Mouse (Mus musculus) urinary bladder, postnatal 25 days (tissue): ENCODE measurements at regions not wholly inside any gene's neighbourhood (a gene's known extent, or its start where the extent isn't known, plus 50 kb on each side); places are given as distances from the start of the nearest gene placed in this dataset.
"Not testable (repeated sequence)": the region's sequence is repeated elsewhere in the genome, so short reads cannot be mapped to it uniquely, and the experiment has no call there.

Source experiments
- DNase-seq: peaks from one replicate; pipeline ENCODE4 v3.0.0; 2022; ENCODE audit warnings: low spot score

DNA sequence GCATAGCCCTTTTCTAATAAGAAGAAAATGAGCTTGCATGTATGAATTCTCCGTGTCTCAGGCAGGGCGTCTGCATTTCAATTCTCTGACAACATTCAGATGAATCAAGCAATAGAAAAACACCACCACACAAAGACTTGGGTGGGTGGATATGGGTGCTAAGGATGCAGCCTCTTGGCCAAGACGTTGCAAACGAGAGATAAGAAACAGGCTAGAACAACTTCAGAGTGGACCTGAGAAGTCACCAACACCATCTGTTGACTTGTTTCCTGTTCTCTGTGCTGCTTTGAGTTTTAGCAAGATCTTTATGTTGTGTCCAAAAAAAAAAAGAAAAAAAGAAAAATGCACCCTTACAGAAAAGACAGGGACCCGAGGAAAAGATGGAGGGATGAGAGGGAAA is 277.0 kb downstream of the Gxylt1 start:
- DNase-seq, result no peak

DNA sequence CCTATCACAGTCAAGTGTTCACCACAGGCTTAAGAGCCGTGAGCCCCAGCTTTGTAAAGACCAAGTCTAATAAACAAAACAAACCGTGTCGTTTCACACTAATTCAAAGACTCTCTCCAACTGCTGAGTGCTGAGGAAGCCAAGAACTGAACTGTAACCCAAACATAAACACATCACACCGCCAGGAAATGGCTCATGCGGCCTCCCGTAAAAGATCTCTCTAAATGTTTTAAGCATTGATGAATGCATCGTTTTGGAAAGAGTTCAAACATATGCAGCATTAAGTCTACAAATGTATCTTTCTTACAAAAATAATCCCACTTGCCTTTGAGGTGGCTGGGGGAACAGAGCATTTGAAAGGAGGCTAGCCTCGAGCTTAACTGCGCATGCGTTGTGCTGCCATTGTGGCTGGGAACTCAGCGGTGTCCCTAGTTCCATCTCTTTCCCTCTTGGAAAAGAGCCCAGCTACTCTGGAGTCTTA is 280.7 kb downstream of the Gxylt1 start:
- DNase-seq, result no peak

DNA sequence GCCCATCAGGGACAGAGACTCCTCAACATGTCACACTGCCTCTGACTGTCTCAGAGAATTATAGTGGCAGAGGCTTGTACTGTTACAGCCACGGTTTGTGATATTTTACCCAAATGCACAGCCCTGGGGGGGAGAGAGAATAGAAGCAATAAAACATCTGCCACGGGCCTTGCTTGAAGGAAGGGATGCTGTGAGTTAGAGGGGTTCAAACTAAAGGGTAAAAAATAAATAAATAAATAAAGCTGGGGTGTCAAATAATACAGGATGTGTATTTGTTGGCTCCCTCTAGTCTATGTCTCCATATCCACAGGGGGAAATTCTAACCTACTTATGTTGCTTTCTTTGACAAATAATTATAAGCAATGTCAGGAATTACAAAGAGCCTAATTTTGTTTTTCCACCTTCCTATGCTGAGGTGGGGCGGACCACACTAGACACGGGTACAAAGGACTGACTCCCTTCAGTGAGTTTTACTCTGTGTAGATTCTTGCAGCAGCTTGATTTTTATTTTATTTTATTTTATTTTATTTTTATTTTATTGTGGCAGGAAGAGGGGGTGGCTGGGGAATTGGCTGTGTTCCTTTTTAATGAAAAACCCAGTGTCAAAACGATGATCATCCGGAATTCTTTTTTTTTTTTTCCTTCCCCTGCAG is 281.3 kb downstream of the Gxylt1 start:
- DNase-seq, result no peak

DNA sequence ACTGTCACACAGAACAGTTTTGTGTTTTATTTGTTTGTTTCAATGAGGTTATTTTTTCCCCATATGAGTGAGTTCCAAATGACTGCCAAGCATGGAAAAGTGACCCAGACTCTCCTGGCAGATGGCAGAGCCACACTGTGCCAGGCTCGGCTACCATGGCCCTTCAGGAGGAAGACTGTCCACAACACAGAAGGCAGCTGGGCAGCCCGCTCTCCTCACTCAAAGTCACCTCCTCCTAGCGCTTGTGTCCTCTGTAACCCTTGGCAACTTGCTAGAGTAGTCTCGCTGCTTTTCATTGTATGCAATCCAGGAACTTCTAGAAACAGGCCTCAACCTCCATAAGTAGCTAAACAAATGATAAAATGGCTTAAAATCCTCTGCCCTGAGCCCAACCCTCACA is 299.2 kb downstream of the Gxylt1 start:
- no peak for DNase-seq

DNA sequence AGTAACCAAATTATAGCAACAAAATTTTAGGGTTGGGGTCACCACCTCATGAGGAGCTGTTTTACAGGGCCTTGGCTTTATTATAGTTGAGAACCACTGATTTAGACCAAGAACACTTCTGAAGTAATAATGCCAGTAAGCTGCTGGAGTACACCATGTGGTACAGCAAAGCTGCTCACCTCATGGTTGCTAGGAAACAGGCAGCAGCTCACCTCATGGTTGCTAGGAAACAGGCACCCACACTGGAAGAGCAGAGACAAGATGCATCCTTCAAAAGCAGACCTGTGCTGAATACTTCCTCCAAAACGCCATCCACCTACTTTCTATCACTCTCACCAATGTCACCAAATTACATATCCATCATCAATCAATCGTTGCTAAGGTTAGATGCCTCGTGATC is 300.0 kb downstream of the Gxylt1 start:
- DNase-seq, result no peak

DNA sequence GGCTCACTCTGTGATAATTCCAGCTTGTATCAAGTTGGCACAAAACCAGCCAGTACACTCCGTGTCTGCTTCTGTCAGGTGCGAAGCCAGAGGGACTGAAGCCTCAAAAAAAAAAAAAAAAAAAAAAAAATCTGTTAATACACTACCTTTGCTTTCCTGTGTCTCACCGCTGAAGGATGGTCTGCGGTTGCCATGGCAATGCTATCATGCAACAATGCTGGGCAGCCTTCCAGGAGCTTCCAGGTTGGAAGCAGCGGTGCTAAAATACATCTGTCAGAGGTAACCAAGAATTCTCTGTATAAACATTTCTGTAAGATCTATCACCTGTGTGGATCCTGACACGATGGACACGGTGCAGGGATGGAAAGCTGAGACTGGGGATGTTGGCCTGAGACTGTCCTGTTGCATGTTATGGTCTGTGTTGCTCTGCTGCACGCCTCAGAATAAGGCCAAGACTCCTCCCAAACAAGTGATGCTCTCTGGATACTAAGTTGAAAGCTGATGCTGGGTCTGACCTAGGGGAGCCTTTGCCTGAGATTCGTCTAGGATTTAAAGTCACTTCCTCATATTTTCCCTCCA is 301.2 kb downstream of the Gxylt1 start:
- no peak for DNase-seq

DNA sequence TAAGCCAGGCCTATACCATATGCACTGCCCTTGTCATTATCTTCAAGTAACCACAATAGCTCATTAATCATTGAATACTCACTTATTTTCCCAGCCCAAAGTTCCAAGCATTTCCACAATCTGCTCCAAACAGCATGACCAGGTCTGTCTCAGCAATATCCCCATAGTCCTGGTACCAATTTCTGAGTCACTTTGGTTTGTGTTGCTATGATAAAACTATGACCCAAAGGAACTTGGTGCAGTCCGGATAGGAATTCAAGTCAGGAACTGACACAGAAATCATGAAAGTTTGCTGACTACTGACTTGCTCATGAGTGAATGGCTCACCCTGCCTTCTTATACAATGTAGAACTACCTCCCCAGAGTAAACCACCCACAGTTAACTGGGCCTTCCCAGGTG is 309.4 kb downstream of the Gxylt1 start:
- DNase-seq, result no peak

DNA sequence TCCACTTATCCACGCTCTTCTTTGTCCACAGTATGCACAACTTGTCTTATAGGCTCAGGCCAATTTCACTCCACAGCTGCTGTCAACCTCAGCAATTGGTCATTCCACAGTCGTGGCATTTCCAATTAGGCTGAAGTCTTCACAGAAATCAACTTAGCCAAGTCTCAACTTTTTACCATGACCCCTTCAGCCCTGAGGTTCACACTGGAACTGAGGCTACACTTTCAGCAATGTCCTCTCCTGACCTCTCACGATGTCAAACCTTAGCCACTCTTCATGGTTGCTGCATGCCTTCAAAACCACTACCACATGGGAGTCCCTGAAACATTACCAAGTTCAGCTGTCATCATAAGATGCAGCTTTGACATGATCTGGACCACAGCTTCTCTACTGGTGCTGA is 310.1 kb downstream of the Gxylt1 start:
- no peak for DNase-seq

DNA sequence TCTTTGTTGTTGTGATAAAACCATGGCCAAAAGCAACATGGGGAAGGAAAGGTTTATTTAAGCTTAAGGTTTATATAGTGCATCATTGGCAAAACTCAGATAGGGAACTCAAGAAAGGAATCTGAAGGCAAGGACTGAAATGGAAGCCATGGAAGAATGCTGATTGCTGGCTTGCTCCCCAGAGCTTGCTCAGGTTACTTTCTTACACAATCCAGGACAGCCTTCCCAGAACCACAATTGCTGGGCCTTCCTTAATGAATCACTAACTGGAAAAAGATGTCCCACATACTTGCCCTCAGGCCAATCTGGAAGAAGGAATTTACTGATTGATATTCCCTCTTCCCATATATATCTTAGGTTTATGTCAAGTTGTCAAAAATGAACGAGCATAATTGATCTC is 310.8 kb downstream of the Gxylt1 start:
- DNase-seq, result no peak

DNA sequence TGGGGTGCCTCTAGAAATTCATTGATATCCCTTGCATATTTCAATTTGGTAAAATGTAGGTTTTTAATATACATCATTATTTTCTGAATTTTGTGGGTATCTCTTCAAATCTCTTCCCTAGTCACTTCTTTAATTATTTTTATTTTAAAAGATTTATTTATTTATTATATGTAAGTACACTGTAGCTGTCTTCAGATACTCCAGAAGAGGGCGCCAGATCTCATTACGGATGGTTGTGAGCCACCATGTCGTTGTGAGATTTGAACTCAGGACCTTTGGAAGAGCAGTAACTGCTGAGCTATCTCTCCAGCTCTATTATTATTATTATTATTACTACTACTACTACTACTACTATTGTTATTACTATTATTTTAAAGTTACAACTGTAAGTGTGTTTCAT is 324.1 kb downstream of the Gxylt1 start:
- DNase-seq, result not testable (repeated sequence)

DNA sequence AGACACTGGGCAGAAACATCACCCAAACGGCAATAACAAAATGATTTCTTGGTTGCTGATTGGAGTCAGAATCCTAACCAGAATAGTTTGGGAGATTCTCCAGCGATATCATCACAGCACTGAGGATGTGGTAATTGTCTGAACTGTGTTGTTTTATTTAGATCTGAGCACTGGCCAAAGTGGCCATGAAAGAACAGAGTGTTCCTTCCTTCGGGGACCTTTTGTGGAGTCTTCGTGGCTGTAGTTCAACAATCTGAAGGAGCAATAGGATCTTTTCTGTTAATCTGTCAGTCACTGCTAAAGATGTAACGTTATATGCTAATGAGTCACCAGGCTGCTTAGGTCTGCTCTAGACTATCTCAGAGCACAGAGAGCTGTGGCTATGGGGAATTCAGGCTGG is 328.8 kb downstream of the Gxylt1 start:
- no peak for DNase-seq

DNA sequence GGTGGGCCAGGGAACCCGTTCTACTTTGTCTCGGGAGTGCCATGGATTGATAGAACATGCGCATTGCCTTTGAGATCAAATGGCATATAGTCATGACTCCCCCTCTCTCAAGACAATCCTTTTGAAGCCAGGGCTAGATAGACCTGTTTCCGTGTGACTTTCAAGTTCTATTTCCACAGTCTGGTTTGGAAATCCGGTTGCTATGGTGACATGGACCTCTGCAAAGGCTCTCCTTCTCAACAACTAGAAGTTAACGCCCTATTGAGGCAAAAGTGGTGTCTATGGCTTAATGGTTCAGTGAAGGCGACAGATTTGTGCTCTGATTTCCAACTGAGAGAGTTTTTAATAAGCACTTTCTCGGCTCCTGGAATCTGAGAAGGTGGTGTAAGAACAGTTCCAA is 371.2 kb downstream of the Gxylt1 start:
- DNase-seq, result no peak

DNA sequence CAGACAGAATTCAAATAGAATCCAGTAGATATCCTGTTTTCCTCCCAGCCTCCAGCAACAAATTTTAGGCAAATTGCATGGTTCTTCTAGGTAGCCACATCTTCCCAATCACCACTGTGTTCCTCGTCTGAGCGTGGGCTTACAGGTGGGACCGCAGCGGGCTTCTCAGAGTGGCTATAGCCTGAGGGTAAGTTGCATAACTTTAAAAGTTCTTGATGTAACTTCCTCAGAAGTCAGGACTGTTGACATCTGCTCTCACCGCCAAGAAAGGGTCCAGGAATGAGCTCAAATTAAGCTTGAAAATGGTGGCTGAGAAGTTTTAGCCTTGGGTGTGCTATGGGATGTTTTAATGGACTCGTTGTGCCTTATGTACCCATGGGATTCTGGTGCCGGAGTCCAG is 377.7 kb downstream of the Gxylt1 start:
- DNase-seq, result no peak

DNA sequence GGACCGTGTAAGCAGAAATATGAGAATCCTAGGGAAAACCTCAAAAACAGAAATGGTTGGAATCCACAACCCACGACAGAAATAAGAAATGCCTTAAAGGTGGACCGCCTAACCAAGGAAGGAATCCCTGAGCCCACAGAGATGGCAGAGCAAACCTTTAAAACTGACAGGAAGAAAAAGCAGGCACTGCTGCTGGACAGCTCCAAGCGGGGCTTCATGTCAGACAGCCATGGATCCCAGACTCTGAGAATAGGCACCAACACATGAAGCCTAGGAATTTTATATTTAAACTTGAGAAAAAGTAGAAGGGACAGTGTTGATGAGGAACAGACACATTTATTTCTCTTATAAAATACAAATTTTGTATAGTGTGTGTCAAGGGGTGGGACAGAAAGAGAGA is 379.1 kb downstream of the Gxylt1 start:
- DNase-seq, result no peak

DNA sequence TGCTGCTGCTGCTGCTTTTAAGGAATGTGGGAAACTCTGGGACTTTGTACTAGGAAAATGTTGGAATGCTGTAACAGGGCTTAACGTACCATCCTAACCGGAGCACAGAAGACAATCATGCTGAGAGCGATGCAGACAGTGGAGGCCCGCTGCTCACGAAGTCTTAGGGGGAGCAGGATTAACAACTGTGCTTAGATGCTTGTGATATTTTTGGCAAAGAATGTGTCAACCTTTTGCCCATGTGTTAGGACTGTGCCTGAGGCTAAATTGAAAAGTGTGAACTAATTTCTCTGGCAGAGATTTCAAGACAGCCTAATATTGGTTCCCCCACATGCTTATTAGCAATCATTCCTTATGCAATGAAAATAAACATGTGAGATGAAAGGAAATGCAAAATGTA is 398.5 kb downstream of the Gxylt1 start:
- DNase-seq, result no peak

DNA sequence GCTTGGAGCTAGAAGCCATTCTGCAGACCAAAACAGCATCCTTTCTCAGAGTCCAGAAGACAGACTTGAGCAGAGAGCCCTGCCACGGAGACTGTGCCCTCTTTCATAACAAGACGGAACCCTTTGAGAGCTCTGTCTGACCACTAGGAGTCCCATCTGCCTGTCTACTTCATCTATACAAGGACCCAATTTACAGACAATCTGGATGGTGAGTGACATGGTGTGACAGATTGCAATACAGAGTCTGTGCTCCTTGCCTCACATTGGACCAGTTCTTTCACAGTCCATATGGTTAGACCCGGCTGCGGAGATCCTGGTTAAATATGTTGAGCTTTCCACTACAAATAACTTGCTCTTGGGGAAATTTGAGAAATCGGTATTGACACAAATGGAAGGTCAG is 410.9 kb downstream of the Gxylt1 start:
- no peak for DNase-seq

DNA sequence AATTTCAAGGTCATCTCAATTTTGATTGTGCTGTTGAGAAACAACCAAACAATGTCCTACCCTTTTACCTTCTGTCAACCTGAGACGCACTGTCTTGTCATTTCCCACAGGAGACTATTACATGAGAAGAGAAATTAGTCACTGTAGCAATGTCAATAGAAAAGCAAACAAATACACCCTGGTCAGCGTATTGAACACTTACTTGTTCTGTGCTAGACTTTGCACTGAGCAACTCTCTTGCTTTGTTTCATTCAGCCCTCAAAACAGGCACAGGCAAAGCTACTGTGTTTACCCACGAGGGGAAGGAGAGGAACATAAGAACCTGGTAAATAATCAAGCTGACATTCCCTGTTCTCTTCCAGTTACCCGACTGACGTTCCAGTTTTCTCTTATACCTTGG is 424.1 kb downstream of the Gxylt1 start:
- DNase-seq, result no peak

DNA sequence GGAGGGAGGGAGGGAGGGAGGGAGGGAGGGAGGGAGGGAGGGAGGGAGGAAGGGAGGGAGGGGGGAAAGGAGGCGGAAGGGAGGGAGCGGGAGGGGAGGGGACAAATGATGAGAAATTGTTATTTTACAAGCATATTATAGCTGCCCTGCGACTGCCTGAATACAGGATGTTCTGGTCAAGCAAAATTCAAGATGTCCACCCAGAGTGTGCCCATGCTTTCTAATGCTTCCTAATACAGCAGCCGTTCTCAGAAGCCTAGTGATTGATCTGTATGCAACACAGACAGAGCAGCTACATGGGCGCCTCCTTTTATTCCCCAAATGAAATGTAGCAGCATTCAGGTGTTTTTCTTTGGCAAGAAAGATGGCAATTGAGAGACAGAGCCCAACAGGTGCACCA is 434.9 kb downstream of the Gxylt1 start:
- no peak for DNase-seq

DNA sequence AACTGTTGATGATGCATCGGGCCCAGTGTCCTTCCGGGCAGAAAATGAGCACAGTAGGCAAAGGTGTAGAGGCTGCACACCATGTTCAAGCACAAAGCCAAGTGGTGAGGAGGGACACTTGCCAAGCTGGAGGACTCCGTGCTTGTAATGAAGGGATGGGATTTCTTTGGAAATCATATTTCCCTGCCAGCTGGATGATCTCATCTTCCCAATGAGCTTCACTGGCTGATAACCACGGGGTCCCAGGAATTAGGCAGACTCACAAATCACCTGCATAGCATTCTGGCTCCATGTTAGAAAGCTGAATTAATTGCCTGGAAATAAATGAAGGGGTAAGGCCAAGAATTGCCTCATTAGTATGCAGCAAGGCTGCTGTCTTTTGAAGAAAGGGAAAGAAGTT is 435.4 kb downstream of the Gxylt1 start:
- DNase-seq, result no peak

DNA sequence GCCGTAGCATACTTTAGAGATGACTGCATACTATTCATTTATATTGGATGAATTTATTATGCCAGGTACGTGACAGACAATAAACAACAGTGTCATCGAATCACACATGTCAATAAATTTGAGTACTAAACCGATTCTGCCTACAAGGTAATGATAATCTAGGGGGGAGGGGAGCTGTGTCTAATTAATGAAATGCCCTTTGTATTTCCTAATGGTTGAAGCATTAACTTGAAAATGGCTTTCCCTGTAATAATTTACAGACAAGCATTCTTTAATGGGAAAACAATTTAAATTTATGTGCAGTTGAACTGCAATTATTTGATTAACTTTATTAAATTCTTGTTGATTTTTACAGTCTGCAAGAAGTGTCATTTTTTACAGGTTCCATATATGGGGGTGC is 429.5 kb downstream of the Pdzrn4 start:
- DNase-seq, result no peak
